Mouse (Mus musculus) neural tube, embryonic 13.5 days (tissue): Measurements from ENCODE around the gene Zdhhc22. TPM values are rescaled to one million over a fixed set of nuclear protein-coding genes. Genes with fewer than 3 reads are reported as not detected.

Experiments
- ATAC-seq: fragments of 200-750 bp; cut with Nextera tagmentation; 2 replicates; pipeline ENCODE4 v1.8.0; 2017; ENCODE audit warnings: low read depth, mild to moderate bottlenecking, moderate TSS enrichment, moderate library complexity
- H3K27ac ChIP-seq: fragments of 300-500 bp; sonication (generic); replicated peaks from 2 replicates; pipeline ENCODE4 v1.5.1; 2015; ENCODE audit warnings: moderate library complexity, mild to moderate bottlenecking, inconsistent platforms
- H3K27me3 ChIP-seq: fragments of 300-500 bp; sonication (generic); 2 replicates; pipeline ENCODE4 v1.6.1; 2015; ENCODE audit warnings: mild to moderate bottlenecking, inconsistent platforms
- H3K36me3 ChIP-seq: fragments of 300-500 bp; sonication (generic); 2 replicates; pipeline ENCODE4 v1.6.1; 2015; ENCODE audit warnings: mild to moderate bottlenecking, inconsistent platforms
- H3K4me1 ChIP-seq: fragments of 300-500 bp; sonication (generic); replicated peaks from 2 replicates; pipeline ENCODE4 v1.6.1; 2015; ENCODE audit warnings: inconsistent platforms
- H3K4me2 ChIP-seq: fragments of 300-500 bp; sonication (generic); 2 replicates; pipeline ENCODE4 v1.6.1; 2015; ENCODE audit warnings: inconsistent platforms, mild to moderate bottlenecking, moderate library complexity
- H3K4me3 ChIP-seq: fragments of 300-500 bp; sonication (generic); 2 replicates; pipeline ENCODE4 v1.5.1; 2015; ENCODE audit warnings: mild to moderate bottlenecking, inconsistent platforms
- H3K9ac ChIP-seq: fragments of 300-500 bp; sonication (generic); 2 replicates; pipeline ENCODE4 v1.6.1; 2015; ENCODE audit warnings: moderate library complexity, mild to moderate bottlenecking, inconsistent platforms
- H3K9me3 ChIP-seq: fragments of 300-500 bp; sonication (generic); 2 replicates; pipeline ENCODE4 v1.6.1; 2016; ENCODE audit warnings: inconsistent platforms
- WGBS: fragments of 180-500 bp; shearing (Covaris S2); methylation state at CpG from one replicate; pipeline ENCODE4 v1.1.7; 2015; 5-methylcytosine and 5-hydroxymethylcytosine counted together
- polyA plus RNA-seq: library from polyadenylated mRNA; unstranded; fragments of >200 nt; fragmentation: Nextera tagmentation; extraction: Ambion mirVana; gene quantifications from 2 replicates; pipeline ENCODE4 v1.2.1, GENCODE M21; 2015

Zdhhc22 gene
- polyA plus RNA-seq, 1 experiment from 2014 or later: 23.5 TPM

GRCm38 (mm10) chr12:86994166-86994565 is 3.9 kb upstream of the Zdhhc22 start:
- 0 out of 2 replicates have a peak, but pooled peaks cover 4% of the 10 kb centered on the region for H3K9me3 ChIP-seq

GRCm38 (mm10) chr12:86990755-86991110 is 503 bp upstream of the Zdhhc22 start:
- Histone ChIP-seq H3K4me3 (peak overlapping the region; percentile 57), H3K9me3 (0 out of 2 replicates have a peak, but pooled peaks cover 2% of the 10 kb centered on the region), H3K9ac (peak overlapping the region; percentile 81), H3K27me3 (peaks cover 72% of the 10 kb centered on the region), H3K4me1 (peaks cover 21% of the 10 kb centered on the region), H3K27ac (no peak overlapping the region), H3K4me2 (peak overlapping the region; percentile 75), H3K36me3 (no peaks in the 10 kb centered on the region)
- 44% methylated on average over 2 of the region's 2 CpGs for WGBS
- no peak; the same call in 1 of the 2 replicates for ATAC-seq

More at GRCm38 (mm10) chr12:86994166-86994565, 3.9 kb upstream of the Zdhhc22 start:
- no peak overlapping the region for H3K9ac ChIP-seq
- no peaks in the 10 kb centered on the region for H3K36me3 ChIP-seq
- H3K27me3 ChIP-seq: peaks cover 38% of the 10 kb centered on the region
- no peak for ATAC-seq
- WGBS: 34% methylated on average over 4 of the region's 4 CpGs
- H3K4me2 ChIP-seq: no peak overlapping the region
- no peak overlapping the region for H3K4me3 ChIP-seq
- H3K27ac ChIP-seq: no peak overlapping the region
- peaks cover 19% of the 10 kb centered on the region for H3K4me1 ChIP-seq

- peak; percentile 13; the same call in 1 of the 2 replicates for ATAC-seq
- Histone ChIP-seq H3K9ac (peak overlapping the region; percentile 81), H3K4me3 (peak overlapping the region; percentile 57), H3K36me3 (no peaks in the 10 kb centered on the region), H3K27ac (no peak overlapping the region), H3K4me1 (peaks cover 21% of the 10 kb centered on the region), H3K27me3 (peaks cover 86% of the 10 kb centered on the region), H3K4me2 (peak overlapping the region; percentile 75), H3K9me3 (no peaks in the 10 kb centered on the region)
- WGBS: 9% methylated on average over 15 of the region's 15 CpGs
These were observed 852 bp downstream of the Zdhhc22 start for GRCm38 (mm10) chr12:86989378-86989777.

GRCm38 (mm10) chr12:86988227-86988626 is 2.0 kb downstream of the Zdhhc22 start:
- Histone ChIP-seq H3K27me3 (peaks cover 97% of the 10 kb centered on the region), H3K9ac (no peak overlapping the region), H3K4me1 (peaks cover 33% of the 10 kb centered on the region), H3K9me3 (no peaks in the 10 kb centered on the region), H3K27ac (no peak overlapping the region), H3K4me3 (no peak overlapping the region), H3K36me3 (no peaks in the 10 kb centered on the region), H3K4me2 (no peak overlapping the region; the same call in 1 of the 2 replicates)
- WGBS: 47% methylated on average over 16 of the region's 16 CpGs
- ATAC-seq: no peak

GRCm38 (mm10) chr12:86986562-86986961 is 3.7 kb downstream of the Zdhhc22 start:
- Histone ChIP-seq H3K36me3 (no peaks in the 10 kb centered on the region), H3K27me3 (peaks cover 100% of the 10 kb centered on the region), H3K4me3 (no peak overlapping the region), H3K4me2 (no peak overlapping the region), H3K27ac (no peak overlapping the region), H3K9ac (no peak overlapping the region), H3K4me1 (peaks cover 37% of the 10 kb centered on the region), H3K9me3 (no peaks in the 10 kb centered on the region)
- no peak for ATAC-seq
- WGBS: 77% methylated on average over 4 of the region's 4 CpGs

GRCm38 (mm10) chr12:86984194-86984555 is 6.1 kb downstream of the Zdhhc22 start:
- no peak overlapping the region for H3K9ac ChIP-seq
- 0 out of 2 replicates have a peak overlapping the region, but pooled peaks have one; percentile 47 for H3K4me2 ChIP-seq
- peaks cover 97% of the 10 kb centered on the region for H3K27me3 ChIP-seq
- H3K4me1 ChIP-seq: peaks cover 22% of the 10 kb centered on the region
- no peak overlapping the region for H3K27ac ChIP-seq
- 2% methylated on average over 6 of the region's 6 CpGs for WGBS
- H3K4me3 ChIP-seq: no peak overlapping the region
- no peaks in the 10 kb centered on the region for H3K9me3 ChIP-seq
- no peaks in the 10 kb centered on the region for H3K36me3 ChIP-seq
- ATAC-seq: no peak

- 1% methylated on average over 28 of the region's 28 CpGs for WGBS
- Histone ChIP-seq H3K27me3 (peaks cover 96% of the 10 kb centered on the region), H3K4me2 (peak overlapping the region; percentile 47), H3K9ac (peak overlapping the region; percentile 54), H3K27ac (peak overlapping the region; percentile 28; the same call in 1 of the 2 replicates), H3K4me3 (peak overlapping the region; percentile 15; the same call in 1 of the 2 replicates), H3K9me3 (no peaks in the 10 kb centered on the region), H3K36me3 (no peaks in the 10 kb centered on the region), H3K4me1 (peaks cover 20% of the 10 kb centered on the region)
- ATAC-seq: peak; percentile 54; the same call in 1 of the 2 replicates
These were observed 6.6 kb downstream of the Zdhhc22 start for GRCm38 (mm10) chr12:86983470-86984193.

- 28% methylated on average over 9 of the region's 9 CpGs for WGBS
- H3K27me3 ChIP-seq: peaks cover 84% of the 10 kb centered on the region
- no peak for ATAC-seq
These were observed 9.1 kb downstream of the Zdhhc22 start for GRCm38 (mm10) chr12:86981180-86981579.

GRCm38 (mm10) chr12:86977833-86978232 is 12.4 kb downstream of the Zdhhc22 start:
- Histone ChIP-seq H3K4me3 (no peak overlapping the region), H3K4me1 (peaks cover 56% of the 10 kb centered on the region), H3K9me3 (no peaks in the 10 kb centered on the region), H3K27ac (0 out of 2 replicates have a peak overlapping the region, but pooled peaks have one; percentile 42), H3K4me2 (peak overlapping the region; percentile 30), H3K9ac (0 out of 2 replicates have a peak overlapping the region, but pooled peaks have one; percentile 0), H3K27me3 (peaks cover 53% of the 10 kb centered on the region), H3K36me3 (no peaks in the 10 kb centered on the region)
- WGBS: 13% methylated on average over 15 of the region's 15 CpGs
- ATAC-seq: 0 out of 2 replicates have a peak, but pooled peaks have one; percentile 7

More at GRCm38 (mm10) chr12:86981180-86981579, 9.1 kb downstream of the Zdhhc22 start:
- Histone ChIP-seq H3K9me3 (no peaks in the 10 kb centered on the region), H3K9ac (no peak overlapping the region), H3K4me3 (no peak overlapping the region), H3K4me2 (no peak overlapping the region), H3K4me1 (peaks cover 38% of the 10 kb centered on the region), H3K36me3 (no peaks in the 10 kb centered on the region), H3K27ac (no peak overlapping the region)

- ATAC-seq: no peak
- Histone ChIP-seq H3K9me3 (no peaks in the 10 kb centered on the region), H3K4me1 (peaks cover 57% of the 10 kb centered on the region), H3K4me2 (no peak overlapping the region), H3K27ac (no peak overlapping the region), H3K27me3 (peaks cover 41% of the 10 kb centered on the region), H3K4me3 (no peak overlapping the region), H3K9ac (no peak overlapping the region), H3K36me3 (no peaks in the 10 kb centered on the region)
- 65% methylated on average over 6 of the region's 6 CpGs for WGBS
These were observed 13.6 kb downstream of the Zdhhc22 start for GRCm38 (mm10) chr12:86976511-86977168.

GRCm38 (mm10) chr12:86975761-86976160 is 14.5 kb downstream of the Zdhhc22 start:
- H3K4me3 ChIP-seq: no peak overlapping the region
- no peak overlapping the region; the same call in 1 of the 2 replicates for H3K9ac ChIP-seq
- H3K4me2 ChIP-seq: no peak overlapping the region
- H3K36me3 ChIP-seq: no peaks in the 10 kb centered on the region
- peak overlapping the region; percentile 87 for H3K27ac ChIP-seq
- ATAC-seq: no peak
- H3K4me1 ChIP-seq: peaks cover 57% of the 10 kb centered on the region
- no peaks in the 10 kb centered on the region for H3K9me3 ChIP-seq
- WGBS: 62% methylated on average over 10 of the region's 10 CpGs
- H3K27me3 ChIP-seq: peaks cover 32% of the 10 kb centered on the region
